In the genomic region with DNA sequence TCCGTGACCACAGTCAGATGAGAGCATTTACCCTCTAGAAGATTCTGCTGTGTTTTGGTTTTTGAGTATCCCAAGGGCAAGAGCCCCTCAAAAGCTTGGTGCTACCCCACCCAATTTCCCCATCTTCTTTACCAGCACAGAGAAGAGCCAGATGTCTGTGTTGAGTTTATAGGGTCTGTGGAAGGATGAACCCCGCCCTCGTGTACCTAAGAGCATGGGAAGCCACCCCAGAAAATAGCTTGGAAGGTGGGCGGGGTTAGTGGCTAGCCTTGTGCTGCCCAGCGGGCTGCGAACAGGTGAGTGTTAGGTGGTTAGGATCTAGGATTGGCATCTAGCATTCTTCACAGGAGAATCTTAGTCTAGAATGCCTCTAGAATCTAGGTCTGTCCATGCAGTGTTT, we compare ENCODE assay signal across 14 mouse cellular contexts.
DNase-seq lines count a peak whose midpoint lies in the region; ATAC-seq and TF ChIP-seq lines count a peak whose summit lies in the region.
"Had no signal": no experiment of that assay in that cellular context is flagged by ENCODE, and none has a peak within 500 bp of the region (broad histone marks: within the 10 kb centered on the region; RNA-seq: fewer than 3 reads in every experiment).

No protein-coding gene starts in this region.

- H3K9me3 ChIP-seq in heart, embryonic 13.5 days: no peaks in the 10 kb centered on the region
- H3K9me3 ChIP-seq in midbrain, embryonic 11.5 days (ENCODE audit: control insufficient read depth, low read length): no peaks in the 10 kb centered on the region
- no peaks in the 10 kb centered on the region for H3K9me3 ChIP-seq in midbrain, embryonic 10.5 days (replicated peaks)
- 0 out of 2 replicates have a peak, but pooled peaks cover 2% of the 10 kb centered on the region for H3K9me3 ChIP-seq in forebrain, embryonic 16.5 days (ENCODE audit: control insufficient read depth, low read length)
- H3K9me3 ChIP-seq in stomach, postnatal 0 days (ENCODE audit: control insufficient read depth, low read length): no peaks in the 10 kb centered on the region
- H3K9me3 ChIP-seq: lung, embryonic 15.5 days; megakaryocyte, embryonic 14.5 days; neural tube, embryonic 12.5 days had no signal

- WGBS in heart, embryonic 13.5 days: 78% methylated on average over 6 of the region's 6 CpGs
- 92% methylated on average over 6 of the region's 6 CpGs for WGBS in midbrain, embryonic 11.5 days
- WGBS in midbrain, embryonic 10.5 days: 89% methylated on average over 6 of the region's 6 CpGs
- 87% methylated on average over 6 of the region's 6 CpGs for WGBS in forebrain, embryonic 16.5 days
- WGBS in stomach, postnatal 0 days: 85% methylated on average over 6 of the region's 6 CpGs

- intact Hi-C loops in heart, postnatal 36 days (cut with DNase I): no loop called here

- ATAC-seq in heart, embryonic 13.5 days (ENCODE audit: extremely low read depth, insufficient number of reproducible peaks, low FRiP score, low TSS enrichment): no peak
- ATAC-seq in midbrain, embryonic 11.5 days (ENCODE audit: low FRiP score): no peak
- no peak for ATAC-seq in forebrain, embryonic 16.5 days
- ATAC-seq in stomach, postnatal 0 days (ENCODE audit: low FRiP score, low TSS enrichment): no peak

- H3K4me3 ChIP-seq in heart, embryonic 13.5 days: no peak overlapping the region
- H3K4me3 ChIP-seq in midbrain, embryonic 11.5 days (ENCODE audit: low read depth, low read length): no peak overlapping the region
- H3K4me3 ChIP-seq in midbrain, embryonic 10.5 days: no peak overlapping the region
- H3K4me3 ChIP-seq in forebrain, embryonic 16.5 days (replicated peaks; ENCODE audit: low read length): no peak overlapping the region
- H3K4me3 ChIP-seq in stomach, postnatal 0 days (ENCODE audit: low read depth, low read length): no peak overlapping the region
- H3K4me3 ChIP-seq: lung, embryonic 15.5 days; megakaryocyte, embryonic 14.5 days; neural tube, embryonic 12.5 days had no signal

- peaks cover 6% of the 10 kb centered on the region; the same call in 1 of the 2 replicates for H3K36me3 ChIP-seq in heart, embryonic 13.5 days
- no peaks in the 10 kb centered on the region for H3K36me3 ChIP-seq in midbrain, embryonic 11.5 days (ENCODE audit: control insufficient read depth, insufficient read depth, low read length)
- H3K36me3 ChIP-seq in midbrain, embryonic 10.5 days: peaks cover 16% of the 10 kb centered on the region
- no peaks in the 10 kb centered on the region for H3K36me3 ChIP-seq in forebrain, embryonic 16.5 days (ENCODE audit: control insufficient read depth, insufficient read depth)
- no peaks in the 10 kb centered on the region for H3K36me3 ChIP-seq in stomach, postnatal 0 days (ENCODE audit: control insufficient read depth, insufficient read depth, low read length)
- H3K36me3 ChIP-seq: lung, embryonic 15.5 days had no signal

- no peak overlapping the region for H3K4me2 ChIP-seq in heart, embryonic 13.5 days
- H3K4me2 ChIP-seq in midbrain, embryonic 11.5 days: no peak overlapping the region
- H3K4me2 ChIP-seq in forebrain, embryonic 16.5 days (ENCODE audit: low read length): no peak overlapping the region; the same call in 1 of the 2 replicates
- no peak overlapping the region for H3K4me2 ChIP-seq in stomach, postnatal 0 days (replicated peaks; ENCODE audit: low read depth)
- H3K4me2 ChIP-seq: lung, embryonic 15.5 days had no signal

- peak overlapping the region; percentile 85; the same call in 1 of the 2 replicates for H3K27ac ChIP-seq in heart, embryonic 13.5 days (replicated peaks)
- H3K27ac ChIP-seq in midbrain, embryonic 11.5 days (ENCODE audit: low read depth, low read length): peak overlapping the region; percentile 52; the same call in 1 of the 2 replicates
- no peak overlapping the region for H3K27ac ChIP-seq in midbrain, embryonic 10.5 days (replicated peaks)
- peak overlapping the region; percentile 53; the same call in 1 of the 2 replicates for H3K27ac ChIP-seq in forebrain, embryonic 16.5 days (ENCODE audit: low read length)
- no peak overlapping the region for H3K27ac ChIP-seq in stomach, postnatal 0 days (replicated peaks)
- H3K27ac ChIP-seq: lung, embryonic 15.5 days had no signal

- peaks cover 66% of the 10 kb centered on the region for H3K4me1 ChIP-seq in heart, embryonic 13.5 days
- peaks cover 18% of the 10 kb centered on the region for H3K4me1 ChIP-seq in midbrain, embryonic 11.5 days (ENCODE audit: control insufficient read depth, insufficient read depth, low read length)
- peaks cover 47% of the 10 kb centered on the region for H3K4me1 ChIP-seq in midbrain, embryonic 10.5 days
- peaks cover 46% of the 10 kb centered on the region for H3K4me1 ChIP-seq in forebrain, embryonic 16.5 days (replicated peaks; ENCODE audit: control insufficient read depth, insufficient read depth, low read length)
- H3K4me1 ChIP-seq in stomach, postnatal 0 days (replicated peaks; ENCODE audit: control insufficient read depth, insufficient read depth): 0 out of 2 replicates have a peak, but pooled peaks cover 4% of the 10 kb centered on the region

- no peak for TF ChIP-seq EP300 in stomach, postnatal 0 days (optimal IDR thresholded peaks at IDR 0.05)

- H3K9ac ChIP-seq in heart, embryonic 13.5 days: no peak overlapping the region
- H3K9ac ChIP-seq in midbrain, embryonic 11.5 days (ENCODE audit: low read length): no peak overlapping the region
- H3K9ac ChIP-seq in forebrain, embryonic 16.5 days (replicated peaks; ENCODE audit: low read depth, low read length): no peak overlapping the region
- H3K9ac ChIP-seq in stomach, postnatal 0 days (ENCODE audit: low read length): no peak overlapping the region
- H3K9ac ChIP-seq: lung, embryonic 15.5 days had no signal

- TF ChIP-seq CTCF in stomach, postnatal 0 days (IDR thresholded peaks at IDR 0.05; ENCODE audit: low read depth): no peak

- no peaks in the 10 kb centered on the region for H3K27me3 ChIP-seq in heart, embryonic 13.5 days (replicated peaks)
- H3K27me3 ChIP-seq in midbrain, embryonic 11.5 days (ENCODE audit: control insufficient read depth, insufficient read depth, low read length): no peaks in the 10 kb centered on the region
- H3K27me3 ChIP-seq in midbrain, embryonic 10.5 days (ENCODE audit: low read depth, poor library complexity, severe bottlenecking): no peaks in the 10 kb centered on the region
- H3K27me3 ChIP-seq in forebrain, embryonic 16.5 days (replicated peaks; ENCODE audit: control insufficient read depth, insufficient read depth, low read length): no peaks in the 10 kb centered on the region
- no peaks in the 10 kb centered on the region for H3K27me3 ChIP-seq in stomach, postnatal 0 days (ENCODE audit: control insufficient read depth, insufficient read depth, low read length)
- H3K27me3 ChIP-seq: lung, embryonic 15.5 days; megakaryocyte, embryonic 14.5 days; neural tube, embryonic 12.5 days had no signal

- DNase-seq in heart, postnatal 36 days: no peak
- DNase-seq in midbrain, embryonic 11.5 days (ENCODE audit: low spot score, missing footprints): peak; percentile 69
- no peak for DNase-seq in midbrain, embryonic 10.5 days (ENCODE audit: low spot score)
- DNase-seq in stomach, postnatal 0 days (ENCODE audit: low spot score): peak; percentile 12
- no peak for DNase-seq in retina, embryonic 14.5 days (ENCODE audit: low spot score)
- DNase-seq: adrenal gland, postnatal 14 days; gastrocnemius, postnatal 36 days; kidney, adult 18-20 months; spleen, adult 18-20 months had no signal

Comparison
In these comparisons a context has a peak if more than half of its experiments do, and no peak if none do; other contexts are left out.
1. H3K27ac ChIP-seq: peak in heart, embryonic 13.5 days (single experiment), midbrain, embryonic 11.5 days (single experiment) and forebrain, embryonic 16.5 days (single experiment); none in midbrain, embryonic 10.5 days (single experiment) and stomach, postnatal 0 days (single experiment).
2. DNase-seq: peak in midbrain, embryonic 11.5 days (single experiment) and stomach, postnatal 0 days (single experiment); none in heart, postnatal 36 days (0 of 2), midbrain, embryonic 10.5 days (single experiment) and retina, embryonic 14.5 days (single experiment).